Mouse (Mus musculus) right cerebral cortex, postnatal 4 days (tissue): ENCODE data around the gene Prp2.
"Not testable (repeated sequence)": the region's sequence is repeated elsewhere in the genome, so short reads cannot be mapped to it uniquely, and the experiment has no call there.

Experiments used
- DNase-seq: peaks from one replicate; pipeline ENCODE4 v3.0.0-alpha.2; 2022

Gene Prp2

GRCm38 (mm10) chr6:132595613-132596012 lies at the start of gene Prp2:
TSS of gene Prp2 (plus strand) at chr6:132595913.
- not testable (repeated sequence) for DNase-seq

- not testable (repeated sequence) for DNase-seq
Observed at GRCm38 (mm10) chr6:132569509-132569908, 26.2 kb upstream of the Prp2 start, which contains the start of gene Prh1. TSS of gene Prh1 (plus strand) at chr6:132569809.

GRCm38 (mm10) chr6:132649399-132649798 lies 53.7 kb downstream of the Prp2 start:
- no peak for DNase-seq
